ENCODE assay signal across 10 mouse cellular contexts in genomic region chrX:164541436-164542317, GRCm38 (mm10). TPM values are rescaled to one million over a fixed set of nuclear protein-coding genes. Genes with fewer than 3 reads are reported as not detected.
DNase-seq lines count a peak whose midpoint lies in the region; ATAC-seq and TF ChIP-seq lines count a peak whose summit lies in the region.
"Had no signal": no experiment of that assay in that cellular context is flagged by ENCODE, and none has a peak within 500 bp of the region (broad histone marks: within the 10 kb centered on the region; RNA-seq: fewer than 3 reads in every experiment).

No protein-coding gene starts in this region.

- no peak overlapping the region for H3K27ac ChIP-seq in kidney, adult 2 months (ENCODE audit: insufficient read depth, low read depth, low read length)
- H3K27ac ChIP-seq: embryonic facial prominence, embryonic 15.5 days; liver, embryonic 15.5 days had no signal

- H3K27me3 ChIP-seq in kidney, adult 2 months (replicated peaks; ENCODE audit: control insufficient read depth, insufficient read depth, low read length), result no peaks in the 10 kb centered on the region
- no peaks in the 10 kb centered on the region for H3K27me3 ChIP-seq in E14TG2a.4 (ENCODE audit: insufficient read depth, low read length)
- peaks cover 23% of the 10 kb centered on the region for H3K27me3 ChIP-seq in Patski
- no peaks in the 10 kb centered on the region for H3K27me3 ChIP-seq in splenic B cell, adult 2 months (ENCODE audit: control insufficient read depth, insufficient read depth, low read length, poor library complexity, severe bottlenecking)
- H3K27me3 ChIP-seq: embryonic facial prominence, embryonic 15.5 days; liver, embryonic 15.5 days had no signal

- TF ChIP-seq POLR2A in kidney, adult 2 months (IDR thresholded peaks at IDR 0.05; ENCODE audit: low read depth, low read length), result no peak

- WGBS in kidney, adult 2 months, result 26% methylated on average over 10 of the region's 11 CpGs

- H3K36me3 ChIP-seq in kidney, adult 2 months (ENCODE audit: control insufficient read depth, insufficient read depth, low read length), result no peaks in the 10 kb centered on the region
- H3K36me3 ChIP-seq in E14TG2a.4 (ENCODE audit: insufficient read depth, low read length), result no peaks in the 10 kb centered on the region
- H3K36me3 ChIP-seq in splenic B cell, adult 2 months (ENCODE audit: control insufficient read depth, insufficient read depth, low read length, poor library complexity, severe bottlenecking), result no peaks in the 10 kb centered on the region
- H3K36me3 ChIP-seq: embryonic facial prominence, embryonic 15.5 days; liver, embryonic 15.5 days had no signal

- H3K9me3 ChIP-seq in E14TG2a.4 (ENCODE audit: low read length), result no peaks in the 10 kb centered on the region
- H3K9me3 ChIP-seq: embryonic facial prominence, embryonic 15.5 days; liver, embryonic 15.5 days had no signal

- CTCF ChIA-PET in Patski (lab: Charles Lee), result no interaction called here

- peak; percentile 54 for DNase-seq in kidney, adult 2 months
- no peak for DNase-seq in kidney, adult 18-20 months
- DNase-seq in Patski (ENCODE audit: low read depth, low spot score), result no peak
- peak; percentile 18 for DNase-seq in induced T-regulatory cell, adult 2 months (ENCODE audit: low read depth)
- peak; percentile 35 for DNase-seq in splenic B cell, adult 2 months (ENCODE audit: low read depth, low spot score)
- DNase-seq in adrenal gland, postnatal 25 days, result no peak
- no peak for DNase-seq in heart, postnatal 36 days

- POLR2A ChIA-PET in Patski (lab: Charles Lee), result no interaction called here

- H3K4me1 ChIP-seq in kidney, adult 2 months (ENCODE audit: control insufficient read depth, insufficient read depth, low read length), result no peaks in the 10 kb centered on the region
- H3K4me1 ChIP-seq in E14TG2a.4 (replicated peaks; ENCODE audit: low read depth, low read length), result no peaks in the 10 kb centered on the region
- H3K4me1 ChIP-seq: embryonic facial prominence, embryonic 15.5 days; liver, embryonic 15.5 days had no signal

- H3K4me3 ChIP-seq in kidney, adult 2 months (ENCODE audit: insufficient read depth, low read depth, low read length), result no peak overlapping the region
- no peak overlapping the region for H3K4me3 ChIP-seq in E14TG2a.4 (replicated peaks; ENCODE audit: low read length)
- H3K4me3 ChIP-seq: embryonic facial prominence, embryonic 15.5 days; liver, embryonic 15.5 days had no signal

- intact Hi-C loops in heart, postnatal 36 days (cut with DNase I), result loop anchor here (2.0 kb wide), 1 partner anchor 1621 kb away; no protein-coding TSS in a partner anchor

- in situ Hi-C loops in Patski (cut with MboI; ENCODE audit: low pct_unique_long_range_greater_than_20kb), result loop anchor here (5.0 to 25.0 kb wide), 3 partner anchors 1626 to 1896 kb away; partner anchors contain the start of genes Ofd1 and Trappc2

- no peak for TF ChIP-seq CTCF in kidney, adult 2 months (conservative IDR thresholded peaks at IDR 0.05; ENCODE audit: insufficient read depth, insufficient read length, low read depth, low read length)
- peak; percentile 17; the same call in 1 of the 2 replicates for TF ChIP-seq CTCF in E14TG2a.4 (conservative IDR thresholded peaks at IDR 0.05; ENCODE audit: low read length)
- peak; percentile 48 for TF ChIP-seq CTCF in Patski (IDR thresholded peaks at IDR 0.05)

- no peak for ATAC-seq in Patski

RNA-seq across cellular contexts. Expression of gene Asb9, which starts 35.5 kb away (rescaled TPM):
- polyA plus RNA-seq in kidney, adult 2 months (2012; rRNA removed), result 54.9 and 57.8 TPM in 2 replicates
- 0.51 TPM for polyA plus RNA-seq in Patski (2021)
- total RNA-seq in adrenal gland, postnatal 25 days (2021), result not detected in 2 replicates
- not detected for total RNA-seq in heart, postnatal 36 days (2021)
- polyA plus RNA-seq: liver, embryonic 15.5 days had no signal

Comparison
In these comparisons a context has a peak if more than half of its experiments do, and no peak if none do; other contexts are left out.
1. DNase-seq: peak in kidney, adult 2 months (single experiment), induced T-regulatory cell, adult 2 months (single experiment) and splenic B cell, adult 2 months (single experiment); none in kidney, adult 18-20 months (single experiment), Patski (single experiment), adrenal gland, postnatal 25 days (single experiment) and heart, postnatal 36 days (0 of 2).